Mouse (Mus musculus): ENCODE results near the gene Ofd1. TPM values are rescaled to one million over a fixed set of nuclear protein-coding genes. Genes with fewer than 3 reads are reported as not detected.

The Ofd1 gene
- total RNA-seq, 2 experiments from 2014 or later: 4.5 to 5.1 TPM

DNA sequence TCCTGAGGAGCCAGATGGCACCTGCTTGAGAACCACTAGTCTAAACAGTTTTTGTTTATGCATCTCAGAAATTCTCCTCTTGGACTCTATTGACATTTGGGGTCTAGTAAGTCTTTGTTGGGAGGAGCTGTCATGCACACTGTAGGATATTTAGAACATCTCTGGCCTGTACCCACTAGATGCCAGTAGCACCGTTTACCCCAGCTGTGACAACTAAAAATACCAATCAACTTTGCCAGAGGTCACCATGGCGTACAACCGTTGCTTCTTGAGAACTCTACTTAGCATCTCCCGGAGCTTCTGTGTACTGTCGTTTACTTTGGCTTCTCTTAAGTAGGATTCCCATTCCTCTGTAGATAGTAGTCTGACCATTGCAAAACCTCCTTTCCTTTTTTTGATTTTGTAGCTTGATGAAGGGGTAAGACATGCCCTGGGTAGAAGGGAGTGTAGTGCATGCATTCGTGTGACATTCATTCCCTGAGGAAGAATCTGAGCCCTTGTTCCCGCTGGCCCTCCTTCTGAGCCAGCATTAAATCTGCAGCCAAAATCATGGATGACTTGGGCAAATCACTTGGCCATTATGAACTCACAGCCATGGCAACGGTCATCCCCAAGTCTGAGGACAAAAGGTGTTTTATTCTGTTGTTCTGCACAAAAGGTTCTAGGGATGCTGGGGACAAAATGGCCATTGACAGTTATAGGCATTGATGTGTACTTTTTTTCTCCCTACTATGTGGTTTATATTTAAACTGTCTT, 74.9 kb downstream of the Ofd1 start:
- DNase-seq (ENCODE audit: extremely low spot score in 1 of 2, low spot score in 1 of 2): no peak

- no peak for DNase-seq (ENCODE audit: extremely low spot score in 1 of 2, low spot score in 1 of 2)
These were observed 80.0 kb downstream of the Ofd1 start for GRCm38 (mm10) chrX:166360455-166360854.

GRCm38 (mm10) chrX:166359927-166360440, 80.5 kb downstream of the Ofd1 start:
- no peak for DNase-seq (ENCODE audit: extremely low spot score in 1 of 2, low spot score in 1 of 2)

DNA sequence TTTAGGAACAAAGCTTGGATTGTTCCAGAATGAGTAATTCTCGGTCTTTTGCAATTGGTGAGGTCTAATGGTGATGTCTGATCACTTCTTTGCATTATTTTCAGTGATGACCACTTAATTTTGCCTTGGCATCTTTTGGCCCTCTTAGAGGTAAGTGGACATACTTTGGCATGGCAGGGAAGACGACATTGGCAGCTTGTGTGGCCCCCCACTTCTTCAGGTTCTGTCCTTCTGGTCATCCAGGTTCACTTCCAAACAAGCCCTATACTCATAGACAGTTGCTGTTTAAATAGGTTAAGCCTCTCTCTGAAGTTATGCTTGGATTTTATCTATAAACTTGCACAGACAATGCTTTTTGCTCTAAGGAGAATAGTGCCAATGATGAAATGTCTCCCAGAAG, 81.5 kb downstream of the Ofd1 start:
- no peak for DNase-seq (ENCODE audit: extremely low spot score in 1 of 2, low spot score in 1 of 2)

- no peak for DNase-seq (ENCODE audit: extremely low spot score in 1 of 2, low spot score in 1 of 2)
These were observed 84.2 kb downstream of the Ofd1 start for GRCm38 (mm10) chrX:166356276-166356675.

GRCm38 (mm10) chrX:166354913-166355312, 85.6 kb downstream of the Ofd1 start:
- no peak for DNase-seq (ENCODE audit: extremely low spot score in 1 of 2, low spot score in 1 of 2)

DNA sequence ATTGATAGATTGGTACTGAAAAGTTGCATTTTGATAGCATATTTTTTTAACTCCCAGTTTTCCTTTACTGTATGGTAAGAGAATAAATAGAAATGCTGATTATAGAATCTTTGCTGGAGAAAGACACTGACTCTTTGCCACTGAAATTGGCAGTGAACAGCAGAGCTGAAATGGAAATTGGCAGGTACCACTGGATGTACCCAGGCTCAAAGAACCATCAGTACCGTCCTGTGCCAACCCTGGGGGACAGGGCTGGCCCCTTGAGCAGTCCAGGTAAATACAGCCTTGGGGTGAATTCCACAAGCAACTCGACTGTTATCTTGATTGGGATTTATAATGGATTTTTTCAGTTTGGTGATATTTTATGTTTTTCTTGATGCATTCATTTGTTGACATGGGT, 87.1 kb downstream of the Ofd1 start:
- DNase-seq (ENCODE audit: extremely low spot score in 1 of 2, low spot score in 1 of 2): no peak

DNA sequence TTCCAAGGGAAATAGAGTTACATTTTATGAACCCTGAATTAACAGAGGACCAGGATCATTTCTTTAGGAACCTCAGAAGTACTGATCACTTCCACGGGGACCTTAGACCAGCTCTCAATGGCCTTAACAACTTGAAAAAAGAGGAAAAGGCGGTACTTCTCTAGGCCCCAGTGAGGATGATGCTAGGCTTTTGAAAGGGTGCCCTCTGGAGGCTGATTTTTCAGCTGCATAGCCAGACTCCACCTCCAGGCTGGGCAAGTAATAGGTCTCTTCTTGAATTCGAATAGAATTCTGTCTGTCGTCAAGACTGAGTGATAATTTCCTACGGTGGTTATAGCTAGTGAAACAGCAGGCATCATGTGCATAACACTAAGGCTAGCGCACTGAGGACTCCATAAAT, 88.7 kb downstream of the Ofd1 start:
- peak; percentile 22 to 69 for DNase-seq (ENCODE audit: extremely low spot score in 1 of 2, low spot score in 1 of 2)

- no peak for DNase-seq (ENCODE audit: extremely low spot score in 1 of 2, low spot score in 1 of 2)
These were observed 91.9 kb downstream of the Ofd1 start for GRCm38 (mm10) chrX:166348634-166349033.

DNA sequence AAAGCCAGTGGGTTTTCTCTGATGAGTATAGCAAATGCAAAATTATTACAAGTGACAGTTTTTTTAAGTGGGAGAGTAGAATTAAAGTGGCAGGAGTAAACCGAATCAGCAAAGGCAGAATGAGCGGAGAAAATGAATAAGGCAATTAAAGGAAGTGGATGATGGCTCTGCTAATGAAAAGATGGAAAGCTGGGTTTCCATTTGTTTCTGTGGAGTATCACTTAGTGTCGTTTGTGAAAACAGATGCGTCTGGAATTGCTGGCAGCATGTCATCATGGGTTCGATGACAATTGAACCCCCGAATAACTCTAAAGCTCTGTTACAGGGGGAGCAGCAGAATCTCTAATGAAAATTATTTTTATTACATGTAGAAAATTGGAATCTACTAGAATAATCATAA, 92.4 kb downstream of the Ofd1 start:
- DNase-seq (ENCODE audit: extremely low spot score in 1 of 2, low spot score in 1 of 2): no peak

- peak; percentile 25 to 38 for DNase-seq (ENCODE audit: extremely low spot score in 1 of 2, low spot score in 1 of 2)
These were observed 96.1 kb downstream of the Ofd1 start for GRCm38 (mm10) chrX:166344228-166345015.

DNA sequence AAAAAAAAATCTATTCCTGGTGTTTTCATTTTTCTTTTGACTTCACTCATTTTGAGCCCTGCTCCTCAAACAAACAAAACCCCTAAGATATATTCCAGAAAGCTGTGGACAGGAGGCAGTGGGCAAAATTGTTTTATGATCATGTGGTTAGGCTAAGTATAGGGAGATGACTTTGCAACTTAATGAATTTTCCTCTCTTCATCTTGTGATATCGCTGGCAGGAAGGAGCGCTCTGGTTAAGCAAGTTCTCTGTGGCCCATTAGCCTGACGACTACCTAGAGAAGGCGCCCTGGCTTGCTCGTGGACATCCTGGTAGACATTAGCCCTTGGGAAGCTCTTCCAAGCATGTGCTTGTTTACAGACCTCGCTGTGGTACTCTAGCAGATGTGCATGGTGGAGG, 98.7 kb downstream of the Ofd1 start:
- DNase-seq (ENCODE audit: extremely low spot score in 1 of 2, low spot score in 1 of 2): no peak

Other genes with a start within 250 kb of the Ofd1 start
- gene Gpm6b, start 201.8 kb downstream of the Ofd1 start, total RNA-seq (2021): 100 to 1,000 TPM; 716 to 752 TPM
- 10 to 100 TPM; 56.1 to 59.8 TPM for gene Trappc2, start 130 bp downstream of the Ofd1 start, total RNA-seq (2021)
- gene Rab9, start 39.2 kb upstream of the Ofd1 start, total RNA-seq (2021): 10 to 100 TPM; 38.5 to 39.0 TPM
- gene Tceanc, start 77.9 kb upstream of the Ofd1 start, total RNA-seq (2021): 1 to 10 TPM; 2.0 to 2.2 TPM
- 1 to 10 TPM; 5.0 to 5.4 TPM for gene Egfl6, start 145.0 kb upstream of the Ofd1 start, total RNA-seq (2021)

Data from layer of hippocampus, postnatal 25 days (tissue).